Mouse (Mus musculus) cerebellum, adult 2 months (tissue): ENCODE results near the gene Slc44a1.

Experiments used
- CTCF ChIP-seq: fragments of 200-500 bp; IDR thresholded peaks from 2 replicates; pipeline ENCODE4 v1.5.1; 2011; ENCODE audit warnings: low read depth, mild to moderate bottlenecking, control low read depth, low read length, moderate library complexity, borderline replicate concordance; ENCODE audit not compliant: insufficient read depth
- POLR2A ChIP-seq: fragments of 200-500 bp; IDR thresholded peaks from 2 replicates; pipeline ENCODE4 v1.6.1; 2011; ENCODE audit warnings: low read length, control low read depth, borderline replicate concordance; ENCODE audit not compliant: insufficient read depth

- TF ChIP-seq POLR2A: no peak
- TF ChIP-seq CTCF: no peak
These were observed 27.2 kb upstream of the Slc44a1 start for GRCm38 (mm10) chr4:53412991-53413390.
